Mouse (Mus musculus) embryonic stem cell, embryonic (primary cell): ENCODE results near the gene Fabp7.

Source experiments
- CTCF ChIA-PET, 4 experiments: fragments of 300-600 bp in 2 of 4; fragments of 350-600 bp in 2 of 4; sonication (Branson Sonifier 250); formaldehyde crosslinking; loops; one replicate each; lab custom pipeline; 2022; ENCODE audit warnings: inconsistent platforms in 2 of 4; lab: Charles Lee
- POLR2A ChIA-PET, 4 experiments: fragments of 300-600 bp in 2 of 4; fragments of 350-600 bp in 2 of 4; sonication (Branson Sonifier 250); formaldehyde crosslinking; loops; one replicate each; lab custom pipeline; 2022; ENCODE audit warnings: antibody characterized with exemption in 4 of 4, inconsistent platforms in 1 of 4; lab: Charles Lee

Fabp7 gene

GRCm38 (mm10) chr10:57784876-57785150, at the start of gene Fabp7:
TSS of gene Fabp7 (plus strand) at chr10:57784881.
- ChIA-PET CTCF (interaction anchor here in 1 of 4 experiments (0.6 kb wide), 1 partner anchor 42 kb away, joined by 3 read pairs; no protein-coding TSS in a partner anchor), POLR2A (no interaction called here)

GRCm38 (mm10) chr10:57740733-57741132, 43.9 kb upstream of the Fabp7 start:
- POLR2A ChIA-PET = no interaction called here
- CTCF ChIA-PET = interaction anchor here in 1 of 4 experiments (1.2 kb wide), 1 partner anchor 101 kb away, joined by 3 read pairs; no protein-coding TSS in a partner anchor

DNA sequence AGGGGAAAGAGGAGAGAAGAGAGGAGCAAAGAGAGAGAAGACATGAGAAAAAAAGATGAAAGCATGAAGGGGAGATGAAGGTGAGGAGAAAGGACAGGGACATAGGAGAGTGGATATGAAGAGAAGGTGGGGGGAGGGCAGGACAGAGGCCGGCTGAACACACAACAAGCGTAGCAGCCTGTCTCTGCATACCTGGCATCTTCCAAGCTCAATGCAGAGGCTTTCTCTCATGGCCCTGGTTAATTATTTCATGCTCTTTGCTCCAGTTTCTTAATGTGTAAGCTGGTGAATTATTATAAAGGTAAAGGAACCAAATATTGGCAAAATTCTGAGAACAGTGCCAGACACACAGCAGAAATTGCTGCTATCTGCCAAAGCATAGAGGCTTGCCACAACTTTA, 43.3 kb upstream of the Fabp7 start:
- POLR2A ChIA-PET = no interaction called here
- CTCF ChIA-PET = interaction anchor here in 2 of 4 experiments (1.8 kb wide), 2 partner anchors 100 to 101 kb away, joined by 11 read pairs; no protein-coding TSS in a partner anchor

DNA sequence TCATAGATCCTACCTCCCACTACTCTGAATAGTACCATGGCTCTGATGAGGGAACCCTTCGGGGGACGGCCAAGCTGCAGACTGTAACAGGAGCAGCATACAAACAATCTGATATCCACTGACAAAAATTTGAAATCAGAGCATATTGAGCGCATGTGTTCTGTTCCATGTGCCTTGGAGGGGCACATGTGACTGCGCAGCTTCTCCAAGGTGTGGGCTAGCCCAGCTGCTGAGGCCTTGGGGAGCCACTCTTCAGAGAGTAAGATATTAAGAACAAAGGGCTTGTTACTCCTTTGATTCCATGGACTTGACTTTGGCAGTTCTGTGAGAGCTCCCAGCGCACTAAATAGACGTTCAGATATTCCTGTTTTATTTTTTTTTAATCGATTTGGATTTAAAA, 41.6 kb upstream of the Fabp7 start:
- ChIA-PET CTCF (interaction anchor here (0.6 to 3.8 kb wide), 9 partner anchors 11 to 121 kb away, joined by 3 to 50 read pairs (median 11); no protein-coding TSS in a partner anchor), POLR2A (interaction anchor here in 1 of 4 experiments (0.5 kb wide), 1 partner anchor 597 kb away, joined by 4 read pairs; no protein-coding TSS in a partner anchor)

DNA sequence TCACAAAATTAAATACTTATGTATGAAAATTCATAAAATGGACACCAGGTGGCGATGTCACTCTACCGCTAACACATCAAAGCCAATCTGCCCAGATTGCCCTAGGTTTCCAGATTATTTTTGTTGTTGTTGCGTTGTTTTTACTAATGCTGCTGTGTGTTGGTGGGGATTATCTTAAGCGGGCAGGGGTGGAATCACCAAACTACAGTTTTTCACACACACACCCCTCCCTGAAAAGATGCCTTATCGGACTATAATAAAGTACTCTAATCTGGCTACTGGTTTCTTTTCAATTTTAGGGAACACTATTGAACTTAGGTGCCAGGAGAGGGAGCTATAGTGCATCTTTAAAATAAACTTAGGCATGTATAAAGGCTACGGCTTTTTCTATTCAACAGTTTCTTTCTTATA, 41.1 kb upstream of the Fabp7 start:
- CTCF ChIA-PET = interaction anchor here (0.6 to 3.8 kb wide), 14 partner anchors 10 to 254 kb away, joined by 3 to 50 read pairs (median 4); no protein-coding TSS in a partner anchor
- POLR2A ChIA-PET = no interaction called here

- ChIA-PET CTCF (interaction anchor here (0.6 to 3.8 kb wide), 14 partner anchors 9 to 255 kb away, joined by 3 to 50 read pairs (median 4); no protein-coding TSS in a partner anchor), POLR2A (no interaction called here)
Measured at GRCm38 (mm10) chr10:57744128-57744765, 40.4 kb upstream of the Fabp7 start.

GRCm38 (mm10) chr10:57745452-57745851, 39.2 kb upstream of the Fabp7 start:
- ChIA-PET CTCF (interaction anchor here in 2 of 4 experiments (2.9 to 3.8 kb wide), 2 partner anchors 96 kb away, joined by 13 to 50 read pairs; no protein-coding TSS in a partner anchor), POLR2A (no interaction called here)

- ChIA-PET CTCF (interaction anchor here in 1 of 4 experiments (2.9 kb wide), 1 partner anchor 94 kb away, joined by 13 read pairs; no protein-coding TSS in a partner anchor), POLR2A (no interaction called here)
Measured at GRCm38 (mm10) chr10:57747127-57747526, 37.6 kb upstream of the Fabp7 start.

DNA sequence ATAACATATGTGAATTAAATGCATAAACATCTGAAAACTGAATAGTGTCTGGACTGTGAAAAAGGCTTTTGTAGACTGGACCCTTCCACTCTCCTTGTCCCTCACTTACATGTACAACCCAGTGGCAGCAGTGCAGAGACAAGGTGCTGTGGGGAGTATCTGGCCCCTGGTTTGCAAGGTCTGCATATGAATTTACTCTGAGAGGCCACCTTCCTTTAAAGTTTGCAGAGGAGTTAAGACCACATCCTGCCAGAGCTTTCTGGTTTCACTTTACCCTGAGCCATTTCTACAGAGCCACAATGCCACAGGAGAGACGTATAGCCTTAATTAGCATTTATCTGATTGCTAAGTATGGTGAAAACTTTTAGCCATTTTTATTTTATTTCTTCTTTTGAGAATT, 31.3 kb upstream of the Fabp7 start:
- ChIA-PET CTCF (interaction anchor here in 1 of 4 experiments (1.1 kb wide), 1 partner anchor 10 kb away, joined by 3 read pairs; no protein-coding TSS in a partner anchor), POLR2A (interaction anchor here in 1 of 4 experiments (0.7 kb wide), 1 partner anchor 1409 kb away, joined by 5 read pairs; no protein-coding TSS in a partner anchor)

- CTCF ChIA-PET = no interaction called here
- POLR2A ChIA-PET = no interaction called here
Measured at GRCm38 (mm10) chr10:57755201-57755736, 29.4 kb upstream of the Fabp7 start.

DNA sequence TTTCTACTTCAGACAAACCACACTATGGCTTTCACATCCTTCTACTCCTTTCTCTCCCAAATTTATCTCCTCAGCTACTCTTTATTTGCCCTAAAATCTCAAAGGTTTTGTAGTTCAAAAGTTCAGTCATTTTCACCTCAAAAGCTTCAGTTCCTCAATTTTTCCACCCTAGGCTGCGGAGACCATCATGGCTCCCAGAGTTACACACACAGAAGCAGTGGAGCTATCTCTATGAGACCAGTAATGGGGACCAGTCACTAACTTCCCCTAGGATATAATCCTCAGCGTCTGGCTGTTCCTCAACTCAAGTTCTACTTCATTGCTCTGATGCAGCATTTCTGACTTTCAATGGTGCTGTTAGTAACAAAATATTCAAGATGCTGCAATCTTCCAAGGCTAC, 25.7 kb upstream of the Fabp7 start:
- ChIA-PET POLR2A (no interaction called here), CTCF (no interaction called here)

- CTCF ChIA-PET = no interaction called here
- POLR2A ChIA-PET = no interaction called here
Measured at GRCm38 (mm10) chr10:57760694-57761093, 24.0 kb upstream of the Fabp7 start.

- POLR2A ChIA-PET = no interaction called here
- CTCF ChIA-PET = no interaction called here
Measured at GRCm38 (mm10) chr10:57763044-57763443, 21.6 kb upstream of the Fabp7 start.

DNA sequence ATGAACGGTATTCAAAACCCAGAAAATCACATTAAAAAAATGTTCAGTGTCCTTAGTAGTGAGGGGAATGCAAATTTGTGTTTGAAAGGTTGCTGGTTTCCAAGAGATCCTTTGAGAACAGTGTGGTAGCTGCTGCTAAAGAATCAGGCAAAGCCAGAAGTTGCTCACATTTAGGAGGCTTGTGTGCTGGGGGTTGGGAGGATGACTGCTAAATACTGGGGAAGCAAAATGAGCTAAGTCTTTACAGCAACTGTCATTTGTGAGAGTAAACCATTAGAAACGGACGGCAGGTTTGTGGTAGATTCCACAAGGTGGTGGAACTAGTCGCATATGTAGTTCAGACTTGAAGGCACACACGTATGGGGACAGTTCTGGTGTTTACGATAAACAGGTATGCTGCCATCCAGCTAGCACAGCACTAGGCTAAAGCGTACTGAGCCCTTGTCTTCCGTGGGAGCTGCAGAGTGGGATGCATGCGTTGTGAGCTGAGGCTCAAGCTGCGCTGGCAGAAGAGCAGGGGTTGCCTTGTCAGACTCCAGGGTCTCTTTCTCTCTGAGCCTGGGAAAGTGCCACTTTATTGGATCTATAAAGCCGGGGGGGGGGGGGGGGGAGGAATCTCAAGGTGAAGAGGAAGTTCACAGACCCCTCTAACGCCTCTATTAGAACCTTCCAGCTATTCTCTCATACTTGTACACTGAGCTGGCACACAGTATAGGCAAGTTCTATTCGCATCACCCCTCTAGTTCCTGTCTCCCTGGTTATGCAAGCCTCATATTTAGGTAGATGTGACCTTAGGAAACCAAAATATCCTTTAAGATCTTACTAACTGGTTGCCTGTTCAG, 1.2 kb upstream of the Fabp7 start:
- CTCF ChIA-PET = interaction anchor here in 2 of 4 experiments (0.6 to 1.2 kb wide), 3 partner anchors 11 to 20 kb away, joined by 3 to 5 read pairs (median 3); no protein-coding TSS in a partner anchor
- POLR2A ChIA-PET = interaction anchor here in 1 of 4 experiments (1.1 kb wide), 1 partner anchor 10 kb away, joined by 3 read pairs; no protein-coding TSS in a partner anchor

DNA sequence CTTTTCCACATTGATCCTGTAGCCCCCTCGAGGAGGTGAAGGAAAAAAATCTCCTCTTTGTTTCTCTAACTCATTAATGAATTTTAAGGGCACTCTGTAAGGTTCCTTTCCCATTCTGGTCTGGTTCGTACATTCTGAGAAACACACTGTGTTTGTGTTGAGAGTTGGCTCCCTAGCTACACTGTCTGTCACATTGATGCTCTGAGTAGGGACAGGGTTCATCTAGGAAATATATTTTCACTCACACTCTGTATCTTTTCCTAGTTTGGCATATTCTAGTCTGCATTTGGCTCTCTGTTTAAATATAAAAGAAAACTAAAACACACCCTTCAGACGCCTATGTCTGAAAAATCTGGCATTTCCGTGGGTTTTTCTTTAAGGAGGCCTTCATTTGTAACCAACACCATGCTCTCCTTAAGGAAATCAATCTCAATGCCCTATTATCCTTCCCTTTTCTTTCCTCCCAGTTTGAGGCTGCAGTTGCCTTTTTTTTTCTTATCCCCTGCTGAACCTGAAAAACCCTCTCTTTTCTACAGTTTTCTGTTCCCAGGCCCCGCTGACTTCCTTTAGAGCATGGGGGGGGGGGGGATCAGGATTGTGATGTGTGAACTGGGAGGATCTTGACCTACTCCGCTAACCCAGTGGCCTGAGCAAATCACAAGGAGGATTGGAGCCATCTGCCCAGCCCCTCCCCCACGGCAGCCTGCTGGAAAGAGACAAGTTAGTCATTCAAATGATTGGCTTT, 378 bp upstream of the Fabp7 start:
- POLR2A ChIA-PET = no interaction called here

DNA sequence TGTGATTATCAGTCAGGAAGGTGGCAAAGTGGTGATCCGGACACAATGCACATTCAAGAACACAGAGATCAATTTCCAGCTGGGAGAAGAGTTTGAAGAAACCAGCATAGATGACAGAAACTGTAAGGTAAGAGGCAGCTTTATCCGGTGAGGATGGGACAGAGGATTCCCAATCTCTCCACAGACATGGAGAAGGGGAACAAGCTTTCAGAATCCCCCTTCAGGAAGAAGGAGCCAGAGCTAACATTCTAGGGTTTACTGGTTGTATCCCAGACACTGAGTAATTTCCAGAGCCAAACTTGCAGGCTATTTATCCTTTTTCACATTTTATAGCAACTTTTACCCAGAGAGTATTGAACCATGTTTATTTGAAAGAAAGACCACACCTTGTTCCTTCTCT, 871 bp downstream of the Fabp7 start:
- POLR2A ChIA-PET = no interaction called here
- CTCF ChIA-PET = interaction anchor here in 1 of 4 experiments (0.5 kb wide), 1 partner anchor 26 kb away, joined by 5 read pairs; no protein-coding TSS in a partner anchor

More for the DNA sequence above, 378 bp upstream of the Fabp7 start:
- CTCF ChIA-PET = interaction anchor here in 2 of 4 experiments (0.6 to 1.2 kb wide), 3 partner anchors 11 to 20 kb away, joined by 3 to 5 read pairs (median 3); no protein-coding TSS in a partner anchor

DNA sequence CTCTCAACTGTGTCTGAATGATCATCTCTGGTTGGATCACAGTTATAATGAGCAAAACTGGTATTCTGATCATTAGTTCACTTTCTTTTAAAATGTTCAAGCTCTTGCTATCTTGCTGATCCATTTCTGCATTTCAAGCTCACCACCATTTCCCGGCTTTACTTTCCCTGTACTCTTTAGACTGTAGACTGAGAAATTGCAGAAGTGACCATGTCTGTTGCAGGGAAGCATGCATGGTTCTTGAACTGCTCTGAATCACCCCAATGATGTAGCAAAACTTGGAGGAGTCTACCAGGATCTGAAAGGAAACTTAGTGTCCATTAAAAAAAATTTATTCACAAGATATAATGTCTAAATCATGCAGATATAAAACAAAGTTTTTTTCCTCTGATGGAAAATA, 8.3 kb downstream of the Fabp7 start:
- ChIA-PET CTCF (no interaction called here), POLR2A (interaction anchor here in 1 of 4 experiments (1.0 kb wide), 1 partner anchor 10 kb away, joined by 3 read pairs; no protein-coding TSS in a partner anchor)

DNA sequence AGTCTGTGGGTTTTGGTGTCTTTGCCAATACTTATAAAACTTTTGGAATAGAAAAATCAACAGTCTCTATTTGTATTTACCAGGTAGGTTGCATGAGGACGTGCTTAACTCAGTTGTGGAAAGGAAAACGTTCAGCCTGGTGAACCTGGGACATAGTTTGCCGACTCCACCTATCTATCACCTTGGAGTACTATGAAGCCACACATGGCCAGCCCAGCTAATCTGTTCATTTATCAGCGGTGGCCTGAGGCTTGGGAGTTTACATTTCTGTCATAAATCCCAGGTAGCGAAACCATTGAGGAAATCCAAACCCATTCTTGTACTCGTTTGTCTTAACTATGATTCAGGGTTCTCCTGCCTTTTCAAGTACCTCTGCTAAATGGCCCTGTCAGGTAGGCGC, 9.3 kb downstream of the Fabp7 start, which contains the start of gene Smpdl3a:
Gene Smpdl3a (plus strand): TSS at position 318 of the 400 bp plus-strand sequence.
- ChIA-PET POLR2A (interaction anchor here in 1 of 4 experiments (1.0 kb wide), 1 partner anchor 11 kb away, joined by 3 read pairs; no protein-coding TSS in a partner anchor), CTCF (interaction anchor here in 2 of 4 experiments (0.5 to 0.9 kb wide), 2 partner anchors 48 to 1401 kb away, joined by 4 read pairs; no protein-coding TSS in a partner anchor)
